Mouse (Mus musculus): ENCODE results near the gene Nadsyn1. TPM values are rescaled to one million over a fixed set of nuclear protein-coding genes. Genes with fewer than 3 reads are reported as not detected.

Nadsyn1 gene
- polyA plus RNA-seq, 1 experiment from 2014 or later, result 9.4 TPM

- no peak overlapping the region for H3K9ac ChIP-seq (ENCODE audit: low read depth, low read length)
- no peak overlapping the region for H3K4me2 ChIP-seq (ENCODE audit: low read length)
- no peaks in the 10 kb centered on the region for H3K9me3 ChIP-seq (replicated peaks; ENCODE audit: low read length)
- peak; percentile 24 for DNase-seq (ENCODE audit: low spot score)
- H3K4me1 ChIP-seq (replicated peaks; ENCODE audit: insufficient read depth, low read length), result no peaks in the 10 kb centered on the region
- H3K27me3 ChIP-seq (ENCODE audit: insufficient read depth, low read length), result no peaks in the 10 kb centered on the region
- no peak for TF ChIP-seq CTCF (IDR thresholded peaks at IDR 0.05; ENCODE audit: low read depth)
- no peak for ATAC-seq (replicated peaks; ENCODE audit: low FRiP score, low read depth)
- H3K4me3 ChIP-seq (replicated peaks; ENCODE audit: low read depth, low read length), result no peak overlapping the region
- H3K27ac ChIP-seq, result no peak overlapping the region
- H3K36me3 ChIP-seq (ENCODE audit: insufficient read depth, low read length), result no peaks in the 10 kb centered on the region
- 37% methylated on average over 1 of the region's 1 CpGs for WGBS
Observed at GRCm38 (mm10) chr7:143769461-143769860, 53.2 kb downstream of the Nadsyn1 start.

- 69% methylated on average over 6 of the region's 6 CpGs for WGBS
- Histone ChIP-seq H3K4me2 (ENCODE audit: low read length) (no peak overlapping the region), H3K9me3 (replicated peaks; ENCODE audit: low read length) (no peaks in the 10 kb centered on the region), H3K4me3 (replicated peaks; ENCODE audit: low read depth, low read length) (no peak overlapping the region), H3K4me1 (replicated peaks; ENCODE audit: insufficient read depth, low read length) (no peaks in the 10 kb centered on the region), H3K27ac (no peak overlapping the region), H3K27me3 (ENCODE audit: insufficient read depth, low read length) (no peaks in the 10 kb centered on the region), H3K36me3 (ENCODE audit: insufficient read depth, low read length) (no peaks in the 10 kb centered on the region), H3K9ac (ENCODE audit: low read depth, low read length) (no peak overlapping the region)
- no peak for DNase-seq (ENCODE audit: low spot score)
- ATAC-seq (replicated peaks; ENCODE audit: low FRiP score, low read depth), result no peak
- TF ChIP-seq CTCF (IDR thresholded peaks at IDR 0.05; ENCODE audit: low read depth), result no peak
Observed at GRCm38 (mm10) chr7:143768267-143768666, 54.4 kb downstream of the Nadsyn1 start.

- no peaks in the 10 kb centered on the region for H3K36me3 ChIP-seq (ENCODE audit: insufficient read depth, low read length)
- no peak within 1 kb of the TSS for H3K27ac ChIP-seq
- DNase-seq (ENCODE audit: low spot score) (no peak), ATAC-seq (replicated peaks; ENCODE audit: low FRiP score, low read depth) (no peak)
- H3K9me3 ChIP-seq (replicated peaks; ENCODE audit: low read length), result no peaks in the 10 kb centered on the region
- no peak within 1 kb of the TSS for H3K9ac ChIP-seq (ENCODE audit: low read depth, low read length)
- WGBS, result 29% methylated on average over 6 of the region's 6 CpGs
- no peak for TF ChIP-seq CTCF (IDR thresholded peaks at IDR 0.05; ENCODE audit: low read depth)
- H3K4me1 ChIP-seq (replicated peaks; ENCODE audit: insufficient read depth, low read length), result no peaks in the 10 kb centered on the region
- H3K27me3 ChIP-seq (ENCODE audit: insufficient read depth, low read length), result no peaks in the 10 kb centered on the region
- no peak within 1 kb of the TSS for H3K4me3 ChIP-seq (replicated peaks; ENCODE audit: low read depth, low read length)
- H3K4me2 ChIP-seq (ENCODE audit: low read length), result no peak within 1 kb of the TSS
Observed at GRCm38 (mm10) chr7:143766893-143767292, 55.8 kb downstream of the Nadsyn1 start, which contains the start of gene Mrgprg. Gene Mrgprg, minus strand, starts transcription at chr7:143766993.

GRCm38 (mm10) chr7:143764876-143765530 is 57.6 kb downstream of the Nadsyn1 start:
- DNase-seq (ENCODE audit: low spot score) (no peak), ATAC-seq (replicated peaks; ENCODE audit: low FRiP score, low read depth) (no peak)
- H3K4me3 ChIP-seq (replicated peaks; ENCODE audit: low read depth, low read length), result no peak overlapping the region
- no peaks in the 10 kb centered on the region for H3K4me1 ChIP-seq (replicated peaks; ENCODE audit: insufficient read depth, low read length)
- no peaks in the 10 kb centered on the region for H3K36me3 ChIP-seq (ENCODE audit: insufficient read depth, low read length)
- no peak overlapping the region for H3K9ac ChIP-seq (ENCODE audit: low read depth, low read length)
- H3K27me3 ChIP-seq (ENCODE audit: insufficient read depth, low read length), result no peaks in the 10 kb centered on the region
- no peak for TF ChIP-seq CTCF (IDR thresholded peaks at IDR 0.05; ENCODE audit: low read depth)
- no peak overlapping the region for H3K27ac ChIP-seq
- H3K4me2 ChIP-seq (ENCODE audit: low read length), result no peak overlapping the region
- 71% methylated on average over 19 of the region's 19 CpGs for WGBS
- no peaks in the 10 kb centered on the region for H3K9me3 ChIP-seq (replicated peaks; ENCODE audit: low read length)

GRCm38 (mm10) chr7:143763794-143764193 is 58.9 kb downstream of the Nadsyn1 start:
- ATAC-seq (replicated peaks; ENCODE audit: low FRiP score, low read depth) (no peak), DNase-seq (ENCODE audit: low spot score) (peak; percentile 82)
- Histone ChIP-seq H3K9ac (ENCODE audit: low read depth, low read length) (no peak overlapping the region), H3K4me3 (replicated peaks; ENCODE audit: low read depth, low read length) (no peak overlapping the region), H3K4me2 (ENCODE audit: low read length) (no peak overlapping the region), H3K4me1 (replicated peaks; ENCODE audit: insufficient read depth, low read length) (no peaks in the 10 kb centered on the region), H3K36me3 (ENCODE audit: insufficient read depth, low read length) (no peaks in the 10 kb centered on the region), H3K27ac (no peak overlapping the region), H3K27me3 (ENCODE audit: insufficient read depth, low read length) (no peaks in the 10 kb centered on the region), H3K9me3 (replicated peaks; ENCODE audit: low read length) (no peaks in the 10 kb centered on the region)
- 8% methylated on average over 3 of the region's 3 CpGs for WGBS
- peak; percentile 77 for TF ChIP-seq CTCF (IDR thresholded peaks at IDR 0.05; ENCODE audit: low read depth)

GRCm38 (mm10) chr7:143758956-143759355 is 63.7 kb downstream of the Nadsyn1 start:
- Histone ChIP-seq H3K4me1 (replicated peaks; ENCODE audit: insufficient read depth, low read length) (no peaks in the 10 kb centered on the region), H3K9me3 (replicated peaks; ENCODE audit: low read length) (no peaks in the 10 kb centered on the region), H3K27ac (no peak overlapping the region), H3K4me3 (replicated peaks; ENCODE audit: low read depth, low read length) (no peak overlapping the region), H3K4me2 (ENCODE audit: low read length) (no peak overlapping the region), H3K27me3 (ENCODE audit: insufficient read depth, low read length) (no peaks in the 10 kb centered on the region), H3K36me3 (ENCODE audit: insufficient read depth, low read length) (no peaks in the 10 kb centered on the region), H3K9ac (ENCODE audit: low read depth, low read length) (no peak overlapping the region)
- 54% methylated on average over 3 of the region's 3 CpGs for WGBS
- DNase-seq (ENCODE audit: low spot score) (no peak), ATAC-seq (replicated peaks; ENCODE audit: low FRiP score, low read depth) (no peak)
- TF ChIP-seq CTCF (IDR thresholded peaks at IDR 0.05; ENCODE audit: low read depth), result no peak

- ATAC-seq (replicated peaks; ENCODE audit: low FRiP score, low read depth), result no peak
- H3K4me3 ChIP-seq (replicated peaks; ENCODE audit: low read depth, low read length), result no peak overlapping the region
- no peaks in the 10 kb centered on the region for H3K36me3 ChIP-seq (ENCODE audit: insufficient read depth, low read length)
- no peaks in the 10 kb centered on the region for H3K27me3 ChIP-seq (ENCODE audit: insufficient read depth, low read length)
- H3K27ac ChIP-seq, result no peak overlapping the region
- no peak overlapping the region for H3K4me2 ChIP-seq (ENCODE audit: low read length)
- no peaks in the 10 kb centered on the region for H3K4me1 ChIP-seq (replicated peaks; ENCODE audit: insufficient read depth, low read length)
- no peaks in the 10 kb centered on the region for H3K9me3 ChIP-seq (replicated peaks; ENCODE audit: low read length)
- H3K9ac ChIP-seq (ENCODE audit: low read depth, low read length), result no peak overlapping the region
- WGBS, result 82% methylated on average over 3 of the region's 3 CpGs
- no peak for DNase-seq (ENCODE audit: low spot score)
- TF ChIP-seq CTCF (IDR thresholded peaks at IDR 0.05; ENCODE audit: low read depth), result no peak
Observed at GRCm38 (mm10) chr7:143757696-143758095, 65.0 kb downstream of the Nadsyn1 start.
